Mouse (Mus musculus) CD4-positive helper T cell, adult 2 months (primary cell): ENCODE measurements around the gene Sema4d.
"Not testable (repeated sequence)": the region's sequence is repeated elsewhere in the genome, so short reads cannot be mapped to it uniquely, and the experiment has no call there.

Source experiments
- DNase-seq: peaks from one replicate; pipeline ENCODE4 v3.0.0-alpha.2; 2012; ENCODE audit warnings: low read depth, missing footprints, low spot score

Sema4d gene

GRCm38 (mm10) chr13:51678687-51679086, 114.9 kb downstream of the Sema4d start:
- no peak for DNase-seq

- no peak for DNase-seq
These were observed 115.8 kb downstream of the Sema4d start for GRCm38 (mm10) chr13:51677630-51678185.

DNA sequence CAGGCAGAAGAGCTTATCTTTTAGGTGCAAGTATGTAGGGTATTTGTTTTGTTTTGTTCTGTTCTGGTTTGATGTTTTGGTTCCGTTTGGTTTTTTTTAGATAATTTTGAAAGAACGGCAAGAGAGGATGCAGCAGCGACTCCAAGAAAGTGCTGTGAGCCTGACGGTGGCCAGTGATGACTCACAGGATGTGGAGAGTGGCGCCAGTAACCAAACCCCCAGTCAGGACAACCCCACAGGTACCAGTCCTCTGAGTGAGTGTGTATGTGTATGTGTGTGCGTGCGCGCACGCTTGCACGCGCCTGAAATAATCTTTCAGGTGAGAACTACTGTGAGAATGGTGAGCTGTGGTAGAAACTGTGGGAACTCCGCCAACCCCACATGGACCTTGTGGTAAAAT, 116.5 kb downstream of the Sema4d start:
- DNase-seq = peak; percentile 62

- peak; percentile 50 for DNase-seq
These were observed 116.9 kb downstream of the Sema4d start for GRCm38 (mm10) chr13:51676641-51677040.

DNA sequence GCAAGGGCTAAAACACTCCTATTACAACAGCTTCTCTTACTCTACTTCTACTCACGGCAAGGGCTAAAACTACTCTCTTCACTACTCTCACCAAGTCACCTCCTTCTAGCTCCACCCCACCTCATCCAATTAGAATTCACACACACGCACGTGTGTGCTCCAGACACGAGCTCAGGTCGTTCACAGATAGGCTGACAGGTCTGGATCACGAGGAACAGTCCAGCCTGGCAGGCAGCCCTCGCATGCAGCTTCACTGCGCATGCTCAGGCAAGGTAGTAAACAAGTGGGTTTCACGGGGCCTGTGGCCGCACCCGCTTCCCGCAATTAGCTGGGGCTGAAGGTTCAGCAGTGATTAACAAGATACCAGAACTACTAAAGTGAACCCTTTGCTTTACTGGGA, 125.4 kb downstream of the Sema4d start:
- not testable (repeated sequence) for DNase-seq

DNA sequence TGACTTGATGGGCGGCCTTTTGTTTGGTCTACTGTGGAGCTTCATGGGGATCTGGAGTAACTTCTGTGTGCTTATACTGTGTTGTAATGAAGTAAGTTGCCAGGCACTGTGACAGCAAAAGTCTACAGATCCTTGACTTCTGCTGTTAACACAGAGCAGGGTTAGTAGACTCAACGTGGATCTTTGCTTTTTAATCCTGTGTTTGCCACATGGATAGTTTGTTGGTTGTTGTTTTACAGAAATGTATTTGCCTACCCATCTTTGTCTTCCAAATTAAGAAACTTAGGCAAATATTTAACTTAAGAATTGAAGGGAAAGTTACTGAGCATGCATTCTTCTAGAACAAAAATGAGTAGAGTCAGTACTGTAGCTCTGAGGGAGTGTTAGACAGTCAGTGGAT, 130.0 kb downstream of the Sema4d start:
- DNase-seq = no peak

- no peak for DNase-seq
These were observed 134.0 kb downstream of the Sema4d start for GRCm38 (mm10) chr13:51659573-51659972.

DNA sequence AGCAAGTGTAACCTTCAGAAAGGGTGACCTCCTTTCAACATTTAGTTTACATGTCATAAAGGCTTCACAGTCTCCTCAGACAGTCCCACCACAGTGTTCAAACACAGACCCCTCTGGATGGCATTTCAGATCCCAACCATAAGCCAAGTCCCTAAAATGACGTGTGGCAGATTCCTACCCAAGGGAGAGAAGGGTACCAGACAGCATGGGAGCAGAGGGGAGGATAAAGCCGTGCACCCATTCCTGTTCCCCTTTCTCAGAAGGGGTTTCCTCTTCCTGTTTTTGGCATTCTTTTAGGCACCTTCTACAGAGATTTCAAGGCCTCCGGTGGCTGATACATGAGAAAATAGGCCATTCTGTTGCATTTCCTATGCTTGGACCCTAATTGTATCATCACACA, 135.5 kb downstream of the Sema4d start:
- no peak for DNase-seq

- DNase-seq = no peak
These were observed 136.9 kb downstream of the Sema4d start for GRCm38 (mm10) chr13:51656516-51657235.

DNA sequence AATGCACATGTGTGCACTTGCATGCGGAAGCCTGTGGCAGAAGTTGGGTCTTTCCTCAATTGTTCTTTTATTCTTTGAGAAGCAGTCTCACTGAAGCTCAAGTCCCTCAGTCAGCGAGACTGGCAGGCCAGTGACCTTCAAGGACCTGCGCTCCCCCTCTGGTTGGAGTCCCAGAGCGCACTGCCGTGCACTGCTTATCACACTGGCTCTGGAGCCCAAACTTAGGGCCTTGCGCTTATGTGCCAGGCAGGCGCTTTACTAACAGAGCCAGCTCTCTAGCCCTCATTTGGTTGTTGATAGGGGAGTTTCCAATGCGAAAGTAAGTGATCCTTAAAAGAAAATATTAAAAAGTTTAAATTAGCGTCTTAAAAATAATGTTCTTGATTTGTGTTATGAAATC, 139.6 kb downstream of the Sema4d start:
- DNase-seq = no peak

- DNase-seq = no peak
These were observed 140.4 kb downstream of the Sema4d start for GRCm38 (mm10) chr13:51653159-51653558.

DNA sequence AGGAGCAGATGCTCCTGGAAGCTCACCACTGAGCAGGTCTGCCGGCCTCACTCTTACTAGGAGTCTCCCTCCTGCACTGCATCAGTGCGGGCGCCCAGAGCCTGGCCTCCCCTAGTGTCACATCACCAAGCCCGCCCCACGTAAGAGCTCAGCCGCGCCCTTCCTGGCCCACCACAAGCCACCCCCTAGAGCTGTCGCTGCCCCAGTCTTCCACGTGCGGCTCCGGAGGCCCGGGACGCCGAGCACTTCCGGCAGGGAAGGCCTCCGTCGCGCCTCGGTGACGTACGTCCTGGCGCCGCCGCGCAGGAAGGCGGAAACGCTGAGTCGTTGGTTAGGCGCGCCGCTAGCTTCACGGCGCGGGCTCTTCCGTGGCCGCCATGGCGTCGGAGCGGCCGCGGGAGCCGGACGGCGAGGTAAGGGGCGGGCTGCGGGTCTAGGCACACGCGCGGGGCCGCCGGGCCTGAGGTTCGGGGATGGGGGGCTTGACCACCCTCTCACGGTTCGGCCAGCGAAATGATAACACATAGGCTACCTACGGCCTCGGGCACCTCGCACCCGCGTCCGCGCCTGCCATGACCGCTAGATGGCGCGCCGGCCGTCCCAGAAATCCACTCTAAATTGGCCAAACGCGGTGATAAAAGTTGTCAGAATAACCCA, 142.0 kb downstream of the Sema4d start, which contains the start of gene Secisbp2:
Secisbp2 (plus strand) TSS at position 290 of the 657 bp plus-strand sequence.
- DNase-seq = peak; percentile 97

- no peak for DNase-seq
These were observed 143.8 kb downstream of the Sema4d start for GRCm38 (mm10) chr13:51649740-51650139.

- peak; percentile 15 for DNase-seq
These were observed 145.3 kb downstream of the Sema4d start for GRCm38 (mm10) chr13:51648237-51648636.

GRCm38 (mm10) chr13:51647770-51648169, 145.8 kb downstream of the Sema4d start:
- no peak for DNase-seq

GRCm38 (mm10) chr13:51646362-51647027, 147.1 kb downstream of the Sema4d start:
- DNase-seq = no peak

DNA sequence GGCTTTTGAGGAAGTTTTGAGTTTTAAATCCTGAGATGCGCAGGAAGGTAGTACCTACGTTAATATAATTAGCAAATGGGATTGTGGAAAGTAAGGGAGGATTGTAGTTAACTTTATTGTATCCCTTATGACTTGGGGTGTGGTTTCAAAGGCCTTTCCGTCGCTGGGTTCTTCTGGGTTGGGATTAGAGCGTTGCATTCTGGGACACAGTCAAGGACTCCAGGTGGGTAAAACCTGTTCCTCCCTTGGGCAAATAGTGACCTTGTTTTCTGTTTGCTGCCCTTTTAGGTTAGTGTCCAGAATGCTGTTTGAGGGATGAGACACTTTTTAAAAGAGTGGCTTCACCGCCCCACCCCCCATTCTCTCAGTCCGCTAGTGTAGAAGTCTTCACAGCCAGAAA, 147.7 kb downstream of the Sema4d start:
- no peak for DNase-seq

- peak; percentile 99 for DNase-seq
These were observed 148.4 kb downstream of the Sema4d start, which contains the start of gene Cks2 for GRCm38 (mm10) chr13:51644829-51645789. Gene Cks2, plus strand, starts transcription at chr13:51645232.

GRCm38 (mm10) chr13:51643924-51644828, 149.4 kb downstream of the Sema4d start:
- no peak for DNase-seq
